Mouse (Mus musculus) spleen, adult 2 months (tissue): Measurements from ENCODE around the gene Kif5a.

Experiments used
- CTCF ChIP-seq: fragments of 200-500 bp; IDR thresholded peaks from 2 replicates; pipeline ENCODE4 v1.5.1; 2011; ENCODE audit warnings: mild to moderate bottlenecking, inconsistent platforms; ENCODE audit not compliant: insufficient read depth, insufficient read length, insufficient replicate concordance; ENCODE audit errors: extremely low read depth
- POLR2A ChIP-seq: fragments of 200-500 bp; IDR thresholded peaks from 2 replicates; pipeline ENCODE4 v1.6.1; 2011; ENCODE audit warnings: low read depth, low read length, inconsistent platforms

DNA sequence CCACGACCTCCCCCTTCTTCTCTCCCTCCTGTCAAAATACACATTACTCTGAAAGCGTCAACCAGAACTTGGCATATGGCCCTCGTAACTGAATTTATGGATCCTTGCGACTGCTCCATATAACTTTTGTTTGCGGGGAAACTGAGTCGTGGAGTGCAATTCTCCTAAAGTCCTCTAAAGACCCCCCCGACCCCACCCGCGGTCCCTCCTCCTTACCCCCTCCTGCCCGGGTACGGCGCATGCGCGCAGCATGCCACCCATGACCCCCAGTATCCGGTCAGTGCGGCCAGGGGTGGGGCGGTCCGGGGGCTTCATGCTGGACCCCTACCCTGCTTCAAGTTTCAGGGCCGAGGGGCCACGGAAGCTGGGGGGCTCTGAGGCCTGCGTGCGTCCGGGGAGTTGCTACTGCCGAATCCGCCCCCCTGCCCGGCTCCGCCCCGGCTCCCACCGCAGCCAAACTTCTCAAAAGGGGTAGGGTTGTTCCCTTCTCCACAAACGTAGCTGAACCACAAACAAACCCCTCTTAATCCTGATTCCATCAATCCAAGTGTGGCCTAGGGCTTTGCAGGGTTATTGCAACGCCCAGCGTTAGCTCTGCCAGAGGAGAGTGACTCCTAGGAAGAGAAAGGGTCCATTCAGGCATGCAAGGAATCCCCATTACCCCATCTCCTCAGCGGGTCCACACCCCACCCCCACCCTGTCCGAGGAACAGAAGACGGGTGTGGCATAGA is 73.3 kb downstream of the Kif5a start, which contains the start of gene Arhgef25:
- TF ChIP-seq CTCF (no peak), POLR2A (no peak)
